Mouse (Mus musculus) C2C12 (cell line): ENCODE results near the gene Pramel7. TPM values are rescaled to one million over a fixed set of nuclear protein-coding genes. Genes with fewer than 3 reads are reported as not detected.

Experiments
- H3K27me3 ChIP-seq: one replicate; pipeline ENCODE4 v1.6.1; 2011; ENCODE audit not compliant: control insufficient read depth, insufficient read depth, insufficient read length
- H3K36me3 ChIP-seq: one replicate; pipeline ENCODE4 v1.6.1; 2011; ENCODE audit not compliant: control insufficient read depth, insufficient read depth
- H3K4me3 ChIP-seq: one replicate; pipeline ENCODE4 v1.5.1; 2011; ENCODE audit warnings: mild to moderate bottlenecking, control low read depth; ENCODE audit not compliant: poor library complexity, insufficient read depth, severe bottlenecking
- H3K79me2 ChIP-seq: one replicate; pipeline ENCODE4 v1.6.1; 2011; ENCODE audit not compliant: control insufficient read depth, insufficient read depth
- H3K79me3 ChIP-seq: one replicate; pipeline ENCODE4 v1.6.1; 2011; ENCODE audit warnings: low read depth, control low read depth
- H3ac ChIP-seq: one replicate; pipeline ENCODE3; 2011; ENCODE audit warnings: low read depth; ENCODE audit not compliant: control insufficient read depth, insufficient read length
- CEBPB ChIP-seq: IDR thresholded peaks from one replicate; pipeline ENCODE4 v1.6.1; 2011; ENCODE audit warnings: low read depth, mild to moderate bottlenecking, control low read depth, moderate library complexity
- CTCF ChIP-seq: IDR thresholded peaks from one replicate; pipeline ENCODE4 v1.5.1; 2011; ENCODE audit not compliant: control insufficient read depth, insufficient read depth, insufficient read length
- FOSL1 ChIP-seq: IDR thresholded peaks from one replicate; pipeline ENCODE4 v1.8.0; 2011; ENCODE audit warnings: mild to moderate bottlenecking, low read length; ENCODE audit not compliant: poor library complexity, insufficient read depth, severe bottlenecking
- MAX ChIP-seq: IDR thresholded peaks from one replicate; pipeline ENCODE4 v1.6.1; 2011; ENCODE audit warnings: mild to moderate bottlenecking, control low read depth
- MYOD1 ChIP-seq: IDR thresholded peaks from one replicate; pipeline ENCODE4 v1.6.1; 2011; ENCODE audit warnings: low read depth; ENCODE audit not compliant: control insufficient read depth, insufficient read length
- MYOG ChIP-seq: IDR thresholded peaks from one replicate; pipeline ENCODE4 v1.6.1; 2011; ENCODE audit not compliant: control insufficient read depth, insufficient read length; ENCODE audit errors: extremely low read depth
- USF1 ChIP-seq: IDR thresholded peaks from one replicate; pipeline ENCODE4 v1.6.1; 2011; ENCODE audit warnings: low read depth, mild to moderate bottlenecking, control low read depth, moderate library complexity
- polyA plus RNA-seq: library from polyadenylated mRNA; unstranded; fragments of >200 nt; fragmentation: generic; extraction: Trizol; gene quantifications from one replicate; pipeline ENCODE4 v1.2.1, GENCODE M21; 2012; ENCODE audit warnings: missing spikeins

The Pramel7 gene
- polyA plus RNA-seq, 1 experiment = not detected

GRCm38 (mm10) chr2:87516581-87516980 lies 19.7 kb upstream of the Pramel7 start:
- Histone ChIP-seq H3K27me3 (no peaks in the 10 kb centered on the region), H3K79me2 (no peaks in the 10 kb centered on the region), H3ac (no peak overlapping the region), H3K79me3 (no peaks in the 10 kb centered on the region), H3K36me3 (no peaks in the 10 kb centered on the region), H3K4me3 (no peak overlapping the region)
- no peak for TF ChIP-seq CTCF
- TF ChIP-seq MYOG = no peak
- TF ChIP-seq USF1 = no peak

- no peaks in the 10 kb centered on the region for H3K79me3 ChIP-seq
- no peaks in the 10 kb centered on the region for H3K27me3 ChIP-seq
- no peaks in the 10 kb centered on the region for H3K79me2 ChIP-seq
- no peak overlapping the region for H3K4me3 ChIP-seq
- H3K36me3 ChIP-seq = no peaks in the 10 kb centered on the region
- TF ChIP-seq MYOG (no peak), USF1 (no peak), MYOD1 (no peak), FOSL1 (no peak), CTCF (no peak), CEBPB (no peak), MAX (no peak)
- H3ac ChIP-seq = no peak overlapping the region
These were observed 18.7 kb upstream of the Pramel7 start for GRCm38 (mm10) chr2:87515457-87516060.

- no peak overlapping the region for H3ac ChIP-seq
- no peaks in the 10 kb centered on the region for H3K79me3 ChIP-seq
- TF ChIP-seq MYOD1 = no peak
- no peak for TF ChIP-seq MYOG
- no peak for TF ChIP-seq FOSL1
- no peak for TF ChIP-seq CTCF
- no peak for TF ChIP-seq MAX
- no peak for TF ChIP-seq CEBPB
- no peak for TF ChIP-seq USF1
- no peaks in the 10 kb centered on the region for H3K27me3 ChIP-seq
- no peak overlapping the region for H3K4me3 ChIP-seq
- no peaks in the 10 kb centered on the region for H3K36me3 ChIP-seq
- no peaks in the 10 kb centered on the region for H3K79me2 ChIP-seq
These were observed 18.2 kb upstream of the Pramel7 start for GRCm38 (mm10) chr2:87515046-87515445.

- no peak within 1 kb of the TSS for H3K4me3 ChIP-seq
- H3K79me2 ChIP-seq = no peaks in the 10 kb centered on the region
- H3K27me3 ChIP-seq = no peaks in the 10 kb centered on the region
- H3K36me3 ChIP-seq = no peaks in the 10 kb centered on the region
- no peaks in the 10 kb centered on the region for H3K79me3 ChIP-seq
- TF ChIP-seq CTCF = no peak
- TF ChIP-seq USF1 = no peak
- no peak for TF ChIP-seq MYOD1
- no peak for TF ChIP-seq MYOG
- no peak for TF ChIP-seq FOSL1
- no peak for TF ChIP-seq CEBPB
- TF ChIP-seq MAX = no peak
- no peak within 1 kb of the TSS for H3ac ChIP-seq
These were observed 9.4 kb upstream of the Pramel7 start, which contains the start of gene Pramel6 for GRCm38 (mm10) chr2:87506265-87506664. Gene Pramel6 (plus strand): TSS chr2:87506565.

- Histone ChIP-seq H3K36me3 (no peaks in the 10 kb centered on the region), H3K79me3 (no peaks in the 10 kb centered on the region), H3K4me3 (no peak overlapping the region), H3K79me2 (no peaks in the 10 kb centered on the region), H3ac (no peak overlapping the region), H3K27me3 (no peaks in the 10 kb centered on the region)
- TF ChIP-seq CTCF (no peak), MYOD1 (no peak), FOSL1 (no peak), CEBPB (no peak), USF1 (no peak), MYOG (no peak), MAX (no peak)
These were observed 14.6 kb downstream of the Pramel7 start for GRCm38 (mm10) chr2:87482276-87482675.

GRCm38 (mm10) chr2:87481158-87481557 lies 15.7 kb downstream of the Pramel7 start:
- Histone ChIP-seq H3K79me3 (no peaks in the 10 kb centered on the region), H3K27me3 (no peaks in the 10 kb centered on the region), H3K79me2 (no peaks in the 10 kb centered on the region), H3ac (no peak overlapping the region), H3K4me3 (no peak overlapping the region), H3K36me3 (no peaks in the 10 kb centered on the region)
- no peak for TF ChIP-seq FOSL1
- no peak for TF ChIP-seq USF1
- TF ChIP-seq CEBPB = no peak
- TF ChIP-seq MYOD1 = no peak
- no peak for TF ChIP-seq MYOG
- TF ChIP-seq CTCF = no peak
- TF ChIP-seq MAX = no peak
